Mouse (Mus musculus): ENCODE data around the gene Bcl7a. TPM values are rescaled to one million over a fixed set of nuclear protein-coding genes. Genes with fewer than 3 reads are reported as not detected.

Bcl7a gene
- 4.0 TPM for polyA plus RNA-seq (2014; fragmentation: Illumina TruSeq; extraction: RNeasy Lipid Tissue Mini Kit (QIAGEN cat#74804); ENCODE audit: low read depth, low replicate concordance)

DNA sequence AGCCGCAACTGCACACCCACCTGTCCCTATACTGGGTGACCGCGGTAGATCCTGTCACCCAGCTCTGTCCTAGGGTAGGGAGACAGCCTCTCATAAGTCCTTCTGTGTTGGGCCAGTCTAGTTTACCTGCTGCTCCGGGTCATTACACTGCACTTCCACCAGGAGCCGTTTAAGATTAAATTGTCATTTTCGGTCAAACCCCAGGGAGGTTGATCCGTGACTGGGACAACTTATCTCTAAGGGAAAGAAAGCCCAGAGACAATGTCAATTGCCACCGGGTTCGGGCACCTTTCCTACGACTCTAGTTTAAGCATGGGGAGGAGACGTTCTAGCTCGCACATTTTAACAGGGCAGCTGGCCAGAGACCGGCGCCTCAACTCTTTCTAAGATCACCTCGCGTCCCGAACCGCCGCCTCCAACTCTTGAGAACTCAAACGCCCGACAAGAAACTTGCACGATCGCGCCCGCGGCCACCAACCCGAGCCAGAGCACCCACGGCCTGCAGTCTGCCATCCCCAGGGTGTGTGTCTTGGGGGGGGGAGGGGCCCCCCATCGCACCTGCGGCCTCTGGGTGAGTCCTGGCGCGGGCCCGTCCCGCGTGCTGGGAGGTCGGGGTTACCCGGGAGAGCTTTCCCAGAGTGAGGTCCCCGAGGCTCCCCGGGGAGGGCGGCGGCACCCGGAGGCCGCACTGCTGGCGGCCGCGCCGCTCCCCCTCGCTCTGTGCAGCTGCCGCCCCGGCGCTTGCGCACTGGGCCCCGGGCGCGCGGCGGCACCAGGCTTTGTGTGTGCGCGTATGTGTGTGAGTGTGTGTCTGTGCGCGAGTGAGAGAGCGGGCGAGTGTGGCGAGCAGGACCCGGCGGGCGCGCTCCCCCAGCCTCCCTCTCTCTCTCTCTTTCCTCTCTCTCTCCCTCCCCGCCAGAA, at the start of gene Bcl7a:
Gene Bcl7a, plus strand, starts transcription at position 128 of the 921 bp plus-strand sequence.

DNA sequence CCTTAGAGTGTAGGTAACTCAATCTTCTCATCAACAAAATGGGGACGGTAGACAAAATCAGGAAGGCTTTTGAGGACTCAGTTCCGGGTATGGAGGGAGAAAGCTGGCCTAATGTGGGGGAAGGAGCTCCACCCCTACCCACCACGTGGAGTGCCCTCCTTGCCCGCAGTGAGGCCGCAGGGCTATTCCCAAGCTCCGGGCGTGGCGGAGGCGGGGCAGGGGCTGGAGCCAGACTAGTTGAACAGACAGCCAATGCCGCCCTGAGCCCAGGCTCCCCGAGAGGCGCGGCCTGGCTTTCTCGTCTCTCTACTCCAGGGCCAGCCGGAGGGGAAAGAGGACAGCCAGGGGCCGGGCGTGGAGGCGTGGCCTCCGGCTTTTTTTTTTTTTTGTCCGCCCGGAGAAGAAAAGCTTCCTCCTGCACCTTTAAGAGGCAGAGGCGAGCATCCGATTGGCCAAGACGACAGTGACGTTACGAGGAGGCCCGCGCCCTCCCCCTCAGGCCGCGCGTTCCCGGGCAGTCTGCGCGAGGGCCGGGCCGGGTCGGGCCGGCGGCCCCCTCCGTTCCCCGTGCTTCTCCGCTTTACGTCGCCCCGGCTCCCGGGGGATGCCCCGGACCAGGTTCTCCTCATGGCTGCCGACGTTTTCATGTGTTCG, 50.8 kb downstream of the Bcl7a start, which contains the start of gene Mlxip:
Gene Mlxip, plus strand, starts transcription at position 496 of the 654 bp plus-strand sequence.

Other genes with a start within 250 kb of the Bcl7a start
- not detected for gene Rhof, start 211.1 kb upstream of the Bcl7a start, polyA plus RNA-seq (2014; fragmentation: Illumina TruSeq; extraction: RNeasy Lipid Tissue Mini Kit (QIAGEN cat#74804); ENCODE audit: low read depth, low replicate concordance)
- gene Setd1b, start 201.6 kb upstream of the Bcl7a start, polyA plus RNA-seq (2014; fragmentation: Illumina TruSeq; extraction: RNeasy Lipid Tissue Mini Kit (QIAGEN cat#74804); ENCODE audit: low read depth, low replicate concordance) = 3.4 TPM
- gene Psmd9, start 174.4 kb upstream of the Bcl7a start, polyA plus RNA-seq (2014; fragmentation: Illumina TruSeq; extraction: RNeasy Lipid Tissue Mini Kit (QIAGEN cat#74804); ENCODE audit: low read depth, low replicate concordance) = 7.2 TPM
- gene Hpd, start 161.1 kb upstream of the Bcl7a start, polyA plus RNA-seq (2014; fragmentation: Illumina TruSeq; extraction: RNeasy Lipid Tissue Mini Kit (QIAGEN cat#74804); ENCODE audit: low read depth, low replicate concordance) = not detected
- 0.52 TPM for gene Wdr66, start 91.7 kb upstream of the Bcl7a start, polyA plus RNA-seq (2014; fragmentation: Illumina TruSeq; extraction: RNeasy Lipid Tissue Mini Kit (QIAGEN cat#74804); ENCODE audit: low read depth, low replicate concordance)
- gene Mlxip, start 51.0 kb downstream of the Bcl7a start, polyA plus RNA-seq (2014; fragmentation: Illumina TruSeq; extraction: RNeasy Lipid Tissue Mini Kit (QIAGEN cat#74804); ENCODE audit: low read depth, low replicate concordance) = 7.8 TPM
- not detected for gene Lrrc43, start 145.5 kb downstream of the Bcl7a start, polyA plus RNA-seq (2014; fragmentation: Illumina TruSeq; extraction: RNeasy Lipid Tissue Mini Kit (QIAGEN cat#74804); ENCODE audit: low read depth, low replicate concordance)
- not detected for gene Il31, start 145.7 kb downstream of the Bcl7a start, polyA plus RNA-seq (2014; fragmentation: Illumina TruSeq; extraction: RNeasy Lipid Tissue Mini Kit (QIAGEN cat#74804); ENCODE audit: low read depth, low replicate concordance)
- not detected for gene B3gnt4, start 166.6 kb downstream of the Bcl7a start, polyA plus RNA-seq (2014; fragmentation: Illumina TruSeq; extraction: RNeasy Lipid Tissue Mini Kit (QIAGEN cat#74804); ENCODE audit: low read depth, low replicate concordance)
- gene Diablo, start 180.3 kb downstream of the Bcl7a start, polyA plus RNA-seq (2014; fragmentation: Illumina TruSeq; extraction: RNeasy Lipid Tissue Mini Kit (QIAGEN cat#74804); ENCODE audit: low read depth, low replicate concordance) = 178 TPM
- not detected for gene Gm49027, start 181.7 kb downstream of the Bcl7a start, polyA plus RNA-seq (2014; fragmentation: Illumina TruSeq; extraction: RNeasy Lipid Tissue Mini Kit (QIAGEN cat#74804); ENCODE audit: low read depth, low replicate concordance)
- gene Vps33a, start 229.2 kb downstream of the Bcl7a start, polyA plus RNA-seq (2014; fragmentation: Illumina TruSeq; extraction: RNeasy Lipid Tissue Mini Kit (QIAGEN cat#74804); ENCODE audit: low read depth, low replicate concordance) = 26.0 TPM